In genomic region chr5:148862853-148863252, GRCm38 (mm10) we compare ENCODE assay signal across 22 mouse cellular contexts.
DNase-seq lines count a peak whose midpoint lies in the region; ATAC-seq and TF ChIP-seq lines count a peak whose summit lies in the region.
"Had no signal": no experiment of that assay in that cellular context is flagged by ENCODE, and none has a peak within 500 bp of the region (broad histone marks: within the 10 kb centered on the region; RNA-seq: fewer than 3 reads in every experiment).

No protein-coding gene starts in this region.

- no peak overlapping the region for H3K4me3 ChIP-seq in forebrain, embryonic 10.5 days
- H3K4me3 ChIP-seq in forebrain, embryonic 11.5 days (ENCODE audit: low read depth, low read length), result no peak overlapping the region
- no peak overlapping the region for H3K4me3 ChIP-seq in lung, postnatal 0 days (ENCODE audit: low read depth, low read length)
- H3K4me3 ChIP-seq in forebrain, embryonic 13.5 days, result no peak overlapping the region
- H3K4me3 ChIP-seq in forebrain, embryonic 16.5 days (replicated peaks; ENCODE audit: low read length), result no peak overlapping the region
- no peak overlapping the region for H3K4me3 ChIP-seq in hindbrain, postnatal 0 days (ENCODE audit: low read length)
- H3K4me3 ChIP-seq: heart, adult 2 months; heart, embryonic 10.5 days; heart, embryonic 13.5 days had no signal

- peaks cover 46% of the 10 kb centered on the region for H3K4me1 ChIP-seq in forebrain, embryonic 10.5 days
- H3K4me1 ChIP-seq in forebrain, embryonic 11.5 days (replicated peaks; ENCODE audit: control insufficient read depth, insufficient read depth, low read length), result peaks cover 5% of the 10 kb centered on the region
- H3K4me1 ChIP-seq in lung, postnatal 0 days (ENCODE audit: insufficient read depth, low read depth, low read length), result no peaks in the 10 kb centered on the region
- peaks cover 31% of the 10 kb centered on the region for H3K4me1 ChIP-seq in forebrain, embryonic 13.5 days
- peaks cover 14% of the 10 kb centered on the region for H3K4me1 ChIP-seq in forebrain, embryonic 16.5 days (replicated peaks; ENCODE audit: control insufficient read depth, insufficient read depth, low read length)
- H3K4me1 ChIP-seq in hindbrain, postnatal 0 days (ENCODE audit: insufficient read depth, low read length), result no peaks in the 10 kb centered on the region
- H3K4me1 ChIP-seq: heart, embryonic 13.5 days had no signal

- no peak overlapping the region for H3K9ac ChIP-seq in forebrain, embryonic 11.5 days (ENCODE audit: low read length)
- H3K9ac ChIP-seq in lung, postnatal 0 days (replicated peaks; ENCODE audit: low read depth), result no peak overlapping the region
- no peak overlapping the region for H3K9ac ChIP-seq in forebrain, embryonic 13.5 days
- H3K9ac ChIP-seq in forebrain, embryonic 16.5 days (replicated peaks; ENCODE audit: low read depth, low read length), result no peak overlapping the region
- no peak overlapping the region for H3K9ac ChIP-seq in hindbrain, postnatal 0 days (replicated peaks; ENCODE audit: low read length)
- H3K9ac ChIP-seq: heart, embryonic 13.5 days; hindbrain, embryonic 14.5 days had no signal

- no peak for TF ChIP-seq EP300 in lung, postnatal 0 days (IDR thresholded peaks at IDR 0.05)

- ATAC-seq in forebrain, embryonic 11.5 days (replicated peaks; ENCODE audit: low FRiP score), result no peak; the same call in 1 of the 2 replicates
- ATAC-seq in lung, postnatal 0 days, result no peak
- no peak for ATAC-seq in forebrain, embryonic 13.5 days
- peak; percentile 71 for ATAC-seq in forebrain, embryonic 16.5 days
- ATAC-seq in cerebellum, adult (ENCODE audit: insufficient number of reproducible peaks, low FRiP score, low TSS enrichment), result no peak
- ATAC-seq in hindbrain, postnatal 0 days, result no peak
- ATAC-seq: activated CD4-positive, CD25-positive, alpha-beta regulatory T cell, adult 4 months; intestine, postnatal 0 days had no signal

- peak overlapping the region; percentile 79; the same call in 1 of the 2 replicates for H3K27ac ChIP-seq in forebrain, embryonic 10.5 days
- no peak overlapping the region for H3K27ac ChIP-seq in forebrain, embryonic 11.5 days (ENCODE audit: low read depth, low read length)
- no peak overlapping the region for H3K27ac ChIP-seq in lung, postnatal 0 days (ENCODE audit: low read length)
- H3K27ac ChIP-seq in forebrain, embryonic 13.5 days, result 0 out of 2 replicates have a peak overlapping the region, but pooled peaks have one; percentile 40
- no peak overlapping the region for H3K27ac ChIP-seq in forebrain, embryonic 16.5 days (ENCODE audit: low read length)
- no peak overlapping the region for H3K27ac ChIP-seq in hindbrain, postnatal 0 days
- H3K27ac ChIP-seq: heart, adult 2 months; heart, embryonic 10.5 days; heart, embryonic 13.5 days; hindbrain, embryonic 14.5 days had no signal

- 80% methylated on average over 10 of the region's 10 CpGs for WGBS in forebrain, embryonic 10.5 days
- WGBS in forebrain, embryonic 11.5 days, result 64% methylated on average over 10 of the region's 10 CpGs
- WGBS in lung, postnatal 0 days, result 60% methylated on average over 10 of the region's 10 CpGs
- WGBS in forebrain, embryonic 13.5 days, result 45% methylated on average over 10 of the region's 10 CpGs
- 27% methylated on average over 10 of the region's 10 CpGs for WGBS in forebrain, embryonic 16.5 days
- 62% methylated on average over 10 of the region's 10 CpGs for WGBS in hindbrain, postnatal 0 days

- no peak for DNase-seq in forebrain, embryonic 10.5 days (ENCODE audit: extremely low spot score, low spot score)
- no peak for DNase-seq in forebrain, embryonic 11.5 days (ENCODE audit: low spot score)
- DNase-seq in lung, postnatal 0 days (ENCODE audit: low spot score), result peak; percentile 29
- no peak for DNase-seq in lung, postnatal 25 days (ENCODE audit: low spot score)
- DNase-seq in hindbrain, postnatal 0 days (ENCODE audit: low spot score), result no peak
- DNase-seq: adrenal gland, postnatal 10 days; adrenal gland, postnatal 36 days; cerebellum, adult 11-12 months; cerebellum, adult 9-10 months; gastrocnemius, postnatal 10 days; gastrocnemius, postnatal 36 days; heart, adult 2 months; heart, postnatal 14 days; heart, postnatal 4 days had no signal

- H3K9me3 ChIP-seq in forebrain, embryonic 10.5 days, result no peaks in the 10 kb centered on the region
- H3K9me3 ChIP-seq in forebrain, embryonic 11.5 days (ENCODE audit: control insufficient read depth, low read length), result no peaks in the 10 kb centered on the region
- no peaks in the 10 kb centered on the region for H3K9me3 ChIP-seq in lung, postnatal 0 days (ENCODE audit: low read length)
- no peaks in the 10 kb centered on the region for H3K9me3 ChIP-seq in forebrain, embryonic 13.5 days (replicated peaks)
- no peaks in the 10 kb centered on the region for H3K9me3 ChIP-seq in forebrain, embryonic 16.5 days (ENCODE audit: control insufficient read depth, low read length)
- no peaks in the 10 kb centered on the region for H3K9me3 ChIP-seq in hindbrain, postnatal 0 days (ENCODE audit: low read length)
- H3K9me3 ChIP-seq: heart, embryonic 10.5 days; heart, embryonic 13.5 days had no signal

- no peaks in the 10 kb centered on the region for H3K36me3 ChIP-seq in forebrain, embryonic 10.5 days (replicated peaks)
- H3K36me3 ChIP-seq in forebrain, embryonic 11.5 days (ENCODE audit: control insufficient read depth, insufficient read depth, low read length), result no peaks in the 10 kb centered on the region
- no peaks in the 10 kb centered on the region for H3K36me3 ChIP-seq in lung, postnatal 0 days (ENCODE audit: insufficient read depth, low read length)
- H3K36me3 ChIP-seq in forebrain, embryonic 13.5 days (ENCODE audit: poor library complexity, severe bottlenecking), result no peaks in the 10 kb centered on the region
- no peaks in the 10 kb centered on the region for H3K36me3 ChIP-seq in forebrain, embryonic 16.5 days (ENCODE audit: control insufficient read depth, insufficient read depth)
- no peaks in the 10 kb centered on the region for H3K36me3 ChIP-seq in hindbrain, postnatal 0 days (ENCODE audit: insufficient read depth, low read length)
- H3K36me3 ChIP-seq: heart, embryonic 10.5 days; heart, embryonic 13.5 days had no signal

- no peak for TF ChIP-seq CTCF in lung, postnatal 0 days (IDR thresholded peaks at IDR 0.05)
- no peak for TF ChIP-seq CTCF in hindbrain, postnatal 0 days (IDR thresholded peaks at IDR 0.05; ENCODE audit: low read depth)

- H3K27me3 ChIP-seq in forebrain, embryonic 10.5 days (ENCODE audit: poor library complexity, severe bottlenecking), result no peaks in the 10 kb centered on the region
- H3K27me3 ChIP-seq in forebrain, embryonic 11.5 days (ENCODE audit: control insufficient read depth, insufficient read depth, low read length), result no peaks in the 10 kb centered on the region
- no peaks in the 10 kb centered on the region for H3K27me3 ChIP-seq in lung, postnatal 0 days (replicated peaks; ENCODE audit: insufficient read depth, low read length)
- H3K27me3 ChIP-seq in forebrain, embryonic 13.5 days, result no peaks in the 10 kb centered on the region
- no peaks in the 10 kb centered on the region for H3K27me3 ChIP-seq in forebrain, embryonic 16.5 days (replicated peaks; ENCODE audit: control insufficient read depth, insufficient read depth, low read length)
- H3K27me3 ChIP-seq in hindbrain, postnatal 0 days (ENCODE audit: insufficient read depth, low read length), result no peaks in the 10 kb centered on the region

- H3K4me2 ChIP-seq in forebrain, embryonic 11.5 days (ENCODE audit: low read depth, low read length, severe bottlenecking), result no peak overlapping the region
- no peak overlapping the region for H3K4me2 ChIP-seq in lung, postnatal 0 days (replicated peaks; ENCODE audit: low read depth, low read length)
- no peak overlapping the region for H3K4me2 ChIP-seq in forebrain, embryonic 13.5 days
- 0 out of 2 replicates have a peak overlapping the region, but pooled peaks have one; percentile 6 for H3K4me2 ChIP-seq in forebrain, embryonic 16.5 days (ENCODE audit: low read length)
- no peak overlapping the region for H3K4me2 ChIP-seq in hindbrain, postnatal 0 days (ENCODE audit: low read depth, low read length)
- H3K4me2 ChIP-seq: heart, embryonic 13.5 days; hindbrain, embryonic 14.5 days had no signal

Comparison
In these comparisons a context has a peak if more than half of its experiments do, and no peak if none do; other contexts are left out.
1. H3K27ac ChIP-seq: peak in forebrain, embryonic 10.5 days (single experiment) and forebrain, embryonic 13.5 days (single experiment); none in forebrain, embryonic 11.5 days (single experiment), lung, postnatal 0 days (single experiment), forebrain, embryonic 16.5 days (single experiment) and hindbrain, postnatal 0 days (single experiment).